Mouse (Mus musculus) kidney, postnatal 36 days (tissue): ENCODE measurements around the gene Pde2a.
"Not testable (repeated sequence)": the region's sequence is repeated elsewhere in the genome, so short reads cannot be mapped to it uniquely, and the experiment has no call there.

Source experiments
- DNase-seq, 2 experiments: peaks; one replicate each; pipeline ENCODE4 v3.0.0; 2021 to 2022; ENCODE audit warnings: mixed read lengths in 2 of 2

The Pde2a gene

DNA sequence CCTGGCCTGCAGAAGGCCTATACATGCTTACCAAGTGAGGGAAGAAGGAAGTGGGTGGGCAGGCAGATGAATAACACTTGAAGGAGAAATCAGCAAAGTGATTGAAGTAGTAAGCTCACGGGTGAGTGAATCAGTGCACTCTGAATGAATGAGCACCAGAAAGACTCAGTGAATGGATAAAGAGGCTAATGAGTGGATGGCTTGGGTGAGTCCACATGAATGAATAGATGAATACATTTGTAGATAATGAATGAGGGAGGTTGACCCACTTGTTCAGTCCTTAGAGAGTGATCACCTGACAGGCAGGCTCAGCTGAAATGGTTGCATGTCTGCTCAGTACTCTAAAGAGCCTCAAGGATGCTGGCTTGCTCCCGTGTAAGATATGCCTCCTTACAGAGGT lies 101.7 kb downstream of the Pde2a start:
- DNase-seq = no peak

GRCm38 (mm10) chr7:101526484-101526883 lies 105.0 kb downstream of the Pde2a start:
- no peak for DNase-seq

DNA sequence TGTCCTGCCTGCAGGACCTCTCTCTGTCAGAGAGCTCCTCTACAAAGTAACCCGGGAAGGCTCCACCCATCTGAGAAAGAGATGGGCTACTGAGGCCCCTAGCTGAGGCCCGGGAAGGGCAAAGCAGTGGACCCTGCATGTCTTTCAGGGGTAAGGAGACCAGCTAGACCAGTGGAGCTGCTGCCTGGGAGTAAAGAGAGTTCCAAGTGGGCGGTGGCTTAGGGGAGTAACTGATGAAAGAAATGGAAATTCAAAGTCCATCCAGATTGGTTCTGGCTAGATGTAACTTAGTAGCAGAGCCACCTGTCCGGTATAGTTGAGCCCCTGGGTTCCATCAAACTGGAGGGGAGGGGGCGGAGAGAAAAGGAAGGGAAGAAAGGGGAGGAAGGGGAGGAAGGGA lies 112.9 kb downstream of the Pde2a start:
- no peak for DNase-seq

DNA sequence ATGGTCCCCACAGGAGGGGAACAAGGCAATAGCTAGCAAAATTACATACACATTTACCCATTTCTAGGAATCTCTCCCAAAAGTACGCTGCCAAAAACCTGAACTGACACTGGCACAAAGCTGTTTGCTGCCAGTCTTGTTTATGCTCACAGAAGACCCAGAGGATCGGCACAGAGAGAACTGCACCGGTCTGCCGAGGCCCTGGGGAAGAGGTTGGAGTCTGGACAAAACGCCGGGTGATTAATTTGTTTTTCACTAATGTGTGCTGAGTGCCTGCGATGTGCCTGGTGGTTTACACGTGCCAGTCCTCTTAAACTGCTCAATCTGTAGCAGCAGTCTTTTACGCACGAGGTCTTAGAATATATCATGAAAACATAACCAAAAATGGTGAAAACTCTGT lies 113.6 kb downstream of the Pde2a start:
- DNase-seq = no peak

- DNase-seq = no peak
Observed at GRCm38 (mm10) chr7:101535517-101535916, 114.0 kb downstream of the Pde2a start.

DNA sequence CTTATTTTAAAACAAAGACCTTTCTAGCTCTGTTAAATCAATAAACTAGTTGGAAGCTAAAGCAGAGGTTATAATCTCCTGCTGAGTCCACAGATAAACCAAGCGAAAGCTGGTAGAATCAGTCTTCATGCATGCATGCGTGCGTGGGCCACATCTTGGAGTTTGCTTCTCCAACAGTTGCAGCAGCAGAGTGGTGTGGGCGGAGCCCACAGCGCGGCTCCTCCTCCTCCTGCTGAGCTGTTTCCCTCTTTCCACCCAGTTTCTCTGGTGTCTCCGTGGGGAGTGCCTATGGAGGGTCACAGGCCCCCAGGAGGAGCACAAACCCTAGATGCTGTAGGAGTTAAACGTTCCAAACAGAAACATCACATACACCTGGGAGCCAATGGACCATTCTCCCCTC lies 116.0 kb downstream of the Pde2a start:
- DNase-seq = no peak

- DNase-seq = peak; percentile 20 to 44
Observed at GRCm38 (mm10) chr7:101538141-101538933, 116.8 kb downstream of the Pde2a start.

DNA sequence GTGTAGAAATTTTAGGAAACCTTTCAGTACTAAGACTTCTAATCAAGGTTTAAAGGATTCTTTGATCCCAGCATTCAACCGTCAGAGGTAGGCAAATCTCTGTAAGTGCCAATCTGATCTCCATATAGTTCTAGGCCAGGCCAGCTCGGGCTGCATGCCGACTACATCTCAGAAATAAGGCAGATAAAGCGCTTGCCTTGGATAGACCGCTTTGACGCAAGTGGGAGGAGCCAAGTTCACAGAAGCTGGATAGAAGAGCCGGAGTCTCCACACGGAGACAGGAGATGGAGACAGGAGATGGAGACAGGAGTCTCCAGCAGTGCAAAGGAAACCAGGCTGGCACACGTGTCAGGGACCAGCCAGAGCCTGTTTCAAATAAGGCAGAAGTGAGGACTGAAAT lies 118.3 kb downstream of the Pde2a start:
- DNase-seq = no peak

GRCm38 (mm10) chr7:101540684-101541083 lies 119.2 kb downstream of the Pde2a start:
- DNase-seq = no peak

GRCm38 (mm10) chr7:101541132-101541531 lies 119.6 kb downstream of the Pde2a start:
- peak; percentile 72 to 87 for DNase-seq

DNA sequence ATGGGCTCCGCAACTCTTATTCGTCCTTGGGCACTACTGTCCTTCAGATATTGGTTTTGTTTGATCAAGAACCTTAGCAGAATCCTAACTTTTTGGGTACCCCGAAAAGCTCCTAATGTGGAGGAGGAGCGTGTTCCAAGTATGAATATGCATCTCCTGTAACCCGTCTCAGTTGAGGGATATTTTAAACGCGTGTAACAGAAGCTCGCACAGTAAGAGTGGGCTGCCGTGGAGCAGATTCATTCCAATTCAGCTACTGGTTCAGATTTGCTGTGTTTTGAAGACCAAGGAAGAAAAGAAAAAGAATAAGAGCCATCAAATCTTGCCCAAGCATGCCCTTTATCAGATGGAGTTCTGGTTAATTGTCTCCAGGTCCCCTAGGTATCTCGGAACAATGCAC lies 120.2 kb downstream of the Pde2a start:
- no peak for DNase-seq

DNA sequence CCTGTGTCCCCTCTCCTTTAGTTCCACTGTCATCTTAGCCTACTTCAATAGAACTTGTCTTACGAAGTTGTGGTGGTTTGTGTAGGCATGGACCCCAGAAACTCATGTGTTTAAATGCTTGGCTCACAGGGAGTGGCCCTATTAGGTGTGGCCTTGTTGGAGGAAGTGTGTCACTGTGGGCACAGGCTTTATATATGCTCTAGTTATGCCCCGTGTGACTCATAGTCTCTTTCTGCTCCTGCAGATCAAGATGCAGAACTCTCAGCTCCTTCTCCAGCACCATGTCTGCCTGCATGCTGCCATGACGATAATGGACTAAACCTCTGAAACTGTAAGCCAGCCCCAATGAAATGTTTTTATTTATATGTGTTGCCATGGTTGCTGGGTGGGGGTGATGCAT lies 126.2 kb downstream of the Pde2a start:
- no peak for DNase-seq

DNA sequence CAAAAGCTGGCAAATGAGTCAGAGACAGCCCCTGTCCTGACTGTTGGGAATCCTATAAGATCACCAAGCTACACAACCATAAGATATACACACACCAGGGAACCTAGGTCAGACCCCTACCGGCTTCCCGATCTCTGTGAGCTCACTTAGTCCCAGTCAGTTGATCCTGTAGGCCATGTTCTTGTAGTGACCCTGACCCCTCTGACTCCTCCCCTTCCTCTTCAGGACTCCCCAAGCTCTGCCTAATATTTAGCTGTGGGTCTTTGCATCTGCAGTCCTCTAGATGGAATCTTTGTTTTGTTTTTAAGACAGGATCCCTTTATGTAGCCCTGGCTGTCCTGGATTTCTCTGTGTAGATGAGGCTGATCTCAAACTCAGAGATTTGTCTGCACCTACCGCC lies 127.8 kb downstream of the Pde2a start:
- no peak for DNase-seq

- DNase-seq = no peak
Observed at GRCm38 (mm10) chr7:101550686-101551485, 129.4 kb downstream of the Pde2a start.

GRCm38 (mm10) chr7:101551530-101551929 lies 130.0 kb downstream of the Pde2a start:
- no peak for DNase-seq

DNA sequence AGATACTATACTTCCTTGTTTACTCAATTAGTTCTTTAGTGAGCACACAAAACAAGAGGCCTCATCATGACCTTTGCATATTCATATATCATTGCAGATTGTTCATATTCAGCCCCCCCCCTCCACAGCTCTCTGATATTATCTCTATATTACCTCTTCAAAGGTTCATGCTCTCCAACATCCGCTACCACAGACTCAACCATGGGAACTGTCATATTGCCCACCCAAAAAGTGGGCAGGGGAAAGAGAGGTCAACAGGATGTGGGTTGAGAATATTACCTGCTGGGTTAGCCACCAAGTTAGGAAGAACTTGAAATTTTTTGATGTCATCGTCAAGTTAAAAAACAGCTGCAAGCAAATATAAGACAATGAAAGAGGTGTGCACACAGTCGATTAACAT lies 134.0 kb downstream of the Pde2a start:
- DNase-seq = not testable (repeated sequence)

DNA sequence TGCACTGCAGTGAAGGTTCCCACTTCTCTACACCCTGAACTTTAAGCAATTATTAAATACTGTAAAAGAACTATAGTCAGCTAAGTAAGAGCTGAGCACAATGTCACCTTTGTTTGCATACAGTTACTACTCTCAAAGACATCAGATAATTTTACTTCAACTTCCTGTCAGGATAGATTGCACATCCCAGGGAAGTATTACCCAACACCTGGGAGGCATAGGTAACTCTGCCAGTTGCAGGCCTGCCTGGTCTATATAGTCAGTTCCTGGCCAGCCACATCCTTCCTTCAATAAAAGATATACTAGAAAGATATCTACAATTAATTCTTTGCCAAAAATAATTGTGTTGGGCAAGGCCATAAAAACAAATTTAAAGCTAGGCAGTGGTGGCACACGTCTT lies 135.9 kb downstream of the Pde2a start:
- no peak for DNase-seq

DNA sequence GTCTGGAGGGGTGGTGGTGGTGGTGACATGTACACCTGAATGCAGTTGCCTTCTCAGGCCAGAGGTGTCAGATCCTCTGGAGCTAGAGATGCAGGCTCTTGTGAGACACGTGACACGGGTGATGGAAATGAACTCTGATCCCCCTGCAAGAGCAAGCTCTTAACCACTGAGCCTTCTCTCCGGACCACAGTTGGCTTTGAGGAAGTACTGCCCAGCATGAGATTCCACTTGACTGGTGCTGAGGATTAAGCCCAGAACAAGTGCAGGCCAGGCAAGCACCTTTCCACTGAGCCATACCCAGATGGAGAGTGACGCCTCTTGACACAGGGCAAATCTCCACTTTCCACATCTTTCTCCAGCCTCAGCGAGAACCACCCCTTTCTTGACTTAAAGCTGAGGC lies 137.9 kb downstream of the Pde2a start:
- not testable (repeated sequence) for DNase-seq
